Mouse (Mus musculus): ENCODE measurements at regions not wholly inside any gene's neighbourhood (a gene's known extent, or its start where the extent isn't known, plus 50 kb on each side); places are given as distances from the start of the nearest gene placed in this dataset.

DNA sequence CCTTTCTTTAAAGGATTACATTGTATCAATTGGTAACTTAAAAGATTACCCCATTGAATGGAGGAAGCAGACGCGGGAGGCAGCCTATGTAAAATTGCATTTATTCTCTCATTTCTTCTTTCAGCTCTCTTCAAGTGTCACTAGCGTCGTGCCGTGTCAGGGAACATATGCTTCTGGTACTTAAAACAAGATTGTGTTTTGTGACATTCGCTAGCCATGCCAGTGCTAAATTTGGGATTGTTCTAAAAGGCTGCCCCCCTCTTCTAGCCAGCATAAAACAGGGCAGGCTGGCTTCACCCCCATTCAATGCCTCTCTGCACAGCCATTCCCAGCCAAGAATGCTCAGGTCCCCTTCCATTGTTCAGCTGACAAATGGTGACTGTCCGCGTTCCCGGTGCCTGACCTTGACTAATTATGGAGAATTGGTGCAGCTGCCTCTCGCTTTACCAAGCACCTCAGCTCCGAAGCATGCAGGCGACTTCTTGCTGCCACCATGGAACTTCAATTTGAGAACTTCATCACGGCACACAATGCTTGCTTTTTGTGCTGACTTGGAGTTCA is 316.8 kb upstream of the Adamts16 start:
- TF ChIP-seq POLR2A (IDR thresholded peaks at IDR 0.05; ENCODE audit: borderline replicate concordance, extremely low read depth, insufficient read depth, insufficient read length, poor library complexity, severe bottlenecking) = no peak
- no peak for TF ChIP-seq CTCF (IDR thresholded peaks at IDR 0.05; ENCODE audit: borderline replicate concordance, extremely low read depth, insufficient read depth, insufficient read length)
